ENCODE assay signal across 16 mouse cellular contexts in genomic region chr9:50803055-50803671, GRCm38 (mm10). TPM values are rescaled to one million over a fixed set of nuclear protein-coding genes. Genes with fewer than 3 reads are reported as not detected.
DNase-seq lines count a peak whose midpoint lies in the region; ATAC-seq and TF ChIP-seq lines count a peak whose summit lies in the region.
"Had no signal": no experiment of that assay in that cellular context is flagged by ENCODE, and none has a peak within 500 bp of the region (broad histone marks: within the 10 kb centered on the region; RNA-seq: fewer than 3 reads in every experiment).

No protein-coding gene starts in this region.

- H3K4me1 ChIP-seq in lung, postnatal 0 days (ENCODE audit: insufficient read depth, low read depth, low read length), result no peaks in the 10 kb centered on the region
- H3K4me1 ChIP-seq in erythroblast, embryonic 14.5 days (ENCODE audit: control insufficient read depth), result peaks cover 59% of the 10 kb centered on the region
- H3K4me1 ChIP-seq: embryonic facial prominence, embryonic 15.5 days; hindbrain, embryonic 15.5 days; midbrain, embryonic 12.5 days had no signal

- no peaks in the 10 kb centered on the region for H3K27me3 ChIP-seq in lung, postnatal 0 days (replicated peaks; ENCODE audit: insufficient read depth, low read length)
- no peaks in the 10 kb centered on the region for H3K27me3 ChIP-seq in erythroblast, embryonic 14.5 days (ENCODE audit: control insufficient read depth)
- H3K27me3 ChIP-seq: CH12.LX; embryonic facial prominence, embryonic 15.5 days; hindbrain, embryonic 15.5 days; midbrain, embryonic 12.5 days had no signal

- no peak overlapping the region for H3K4me3 ChIP-seq in lung, postnatal 0 days (ENCODE audit: low read depth, low read length)
- H3K4me3 ChIP-seq in erythroblast, embryonic 14.5 days (replicated peaks), result peak overlapping the region; percentile 40
- H3K4me3 ChIP-seq: embryonic facial prominence, embryonic 15.5 days; heart, adult 2 months; hindbrain, embryonic 15.5 days; midbrain, embryonic 12.5 days had no signal

- peaks cover 5% of the 10 kb centered on the region for H3K36me3 ChIP-seq in lung, postnatal 0 days (ENCODE audit: insufficient read depth, low read length)
- peaks cover 76% of the 10 kb centered on the region for H3K36me3 ChIP-seq in erythroblast, embryonic 14.5 days (ENCODE audit: control insufficient read depth)

- H3K27ac ChIP-seq in lung, postnatal 0 days (ENCODE audit: low read length), result no peak overlapping the region
- H3K27ac ChIP-seq: embryonic facial prominence, embryonic 15.5 days; heart, adult 2 months; hindbrain, embryonic 15.5 days; midbrain, embryonic 12.5 days had no signal

- DNase-seq in lung, postnatal 0 days (ENCODE audit: low spot score), result no peak
- no peak for DNase-seq in lung, postnatal 4 days
- DNase-seq in urinary bladder, postnatal 36 days (ENCODE audit: low spot score in 2 of 2), result no peak
- DNase-seq in layer of hippocampus, postnatal 14 days (ENCODE audit: low spot score in 2 of 2), result no peak
- no peak for DNase-seq in gastrocnemius, adult 8-10 months (ENCODE audit: low spot score in 2 of 2)
- DNase-seq: adrenal gland, postnatal 14 days; cerebellum, adult 9-11 months; heart, adult 2 months; kidney, postnatal 14 days; layer of hippocampus, postnatal 36 days had no signal

- 88% methylated on average over 7 of the region's 7 CpGs for WGBS in lung, postnatal 0 days

- no peaks in the 10 kb centered on the region for H3K9me3 ChIP-seq in lung, postnatal 0 days (ENCODE audit: low read length)
- H3K9me3 ChIP-seq in erythroblast, embryonic 14.5 days (ENCODE audit: control insufficient read depth, low read length), result no peaks in the 10 kb centered on the region
- H3K9me3 ChIP-seq: embryonic facial prominence, embryonic 15.5 days; hindbrain, embryonic 15.5 days; midbrain, embryonic 12.5 days had no signal

- no peak for TF ChIP-seq EP300 in lung, postnatal 0 days (IDR thresholded peaks at IDR 0.05)

- no peak overlapping the region for H3K9ac ChIP-seq in lung, postnatal 0 days (replicated peaks; ENCODE audit: low read depth)
- H3K9ac ChIP-seq: embryonic facial prominence, embryonic 15.5 days; hindbrain, embryonic 15.5 days; midbrain, embryonic 12.5 days had no signal

- peak; percentile 30; the same call in 1 of the 2 replicates for ATAC-seq in lung, postnatal 0 days
- ATAC-seq in megakaryocyte progenitor cell, adult 5-6 weeks (replicated peaks; ENCODE audit: poor library complexity), result peak; percentile 70

- H3K4me2 ChIP-seq in lung, postnatal 0 days (replicated peaks; ENCODE audit: low read depth, low read length), result no peak overlapping the region
- H3K4me2 ChIP-seq: embryonic facial prominence, embryonic 15.5 days; hindbrain, embryonic 15.5 days; midbrain, embryonic 12.5 days had no signal

- TF ChIP-seq CTCF in lung, postnatal 0 days (IDR thresholded peaks at IDR 0.05), result no peak

RNA-seq across cellular contexts. Expression of gene 1110032A03Rik, which starts 27.8 kb away (rescaled TPM):
- 72.3 and 79.8 TPM in 2 replicates for polyA plus RNA-seq in lung, postnatal 0 days (2015; fragmentation: Nextera tagmentation; extraction: Ambion mirVana)
- polyA plus RNA-seq in erythroblast, embryonic 14.5 days (2012), result 0.38 and 0.41 TPM in 2 replicates
- 19.5 and 19.7 TPM in 2 replicates for total RNA-seq in megakaryocyte progenitor cell, adult 5-6 weeks (2015)
- 13.3 and 16.4 TPM in 2 replicates for total RNA-seq in megakaryocyte progenitor cell, adult 5-6 weeks (2017)
- 10 to 100 TPM; 30.3 to 31.9 TPM for total RNA-seq in layer of hippocampus, postnatal 14 days (2021)
- total RNA-seq in gastrocnemius, adult 8-10 months (2022), result 10 to 100 TPM; 12.1 to 15.4 (median 13.8) TPM

RNA-seq across cellular contexts. Expression of gene Alg9, which starts 28.3 kb away (rescaled TPM):
- polyA plus RNA-seq in lung, postnatal 0 days (2015; fragmentation: Nextera tagmentation; extraction: Ambion mirVana), result 17.9 and 19.0 TPM in 2 replicates
- polyA plus RNA-seq in erythroblast, embryonic 14.5 days (2012), result 0.22 and 0.31 TPM in 2 replicates
- 23.2 and 30.8 TPM in 2 replicates for total RNA-seq in megakaryocyte progenitor cell, adult 5-6 weeks (2015)
- 21.4 and 24.7 TPM in 2 replicates for total RNA-seq in megakaryocyte progenitor cell, adult 5-6 weeks (2017)
- total RNA-seq in layer of hippocampus, postnatal 14 days (2021), result 10 to 100 TPM; 29.7 to 31.8 TPM
- total RNA-seq in gastrocnemius, adult 8-10 months (2022), result 10 to 100 TPM in 1 of 4 experiments, 1 to 10 TPM in 3; 8.0 to 11.0 (median 9.3) TPM

RNA-seq across cellular contexts. Expression of gene Fdxacb1, which starts 35.1 kb away (rescaled TPM):
- polyA plus RNA-seq in lung, postnatal 0 days (2015; fragmentation: Nextera tagmentation; extraction: Ambion mirVana), result 10.2 and 12.1 TPM in 2 replicates
- polyA plus RNA-seq in erythroblast, embryonic 14.5 days (2012), result 0.13 and 0.22 TPM in 2 replicates
- 6.9 and 7.8 TPM in 2 replicates for total RNA-seq in megakaryocyte progenitor cell, adult 5-6 weeks (2015)
- 6.0 and 7.0 TPM in 2 replicates for total RNA-seq in megakaryocyte progenitor cell, adult 5-6 weeks (2017)
- total RNA-seq in layer of hippocampus, postnatal 14 days (2021), result 1 to 10 TPM; 5.4 to 6.6 TPM
- total RNA-seq in gastrocnemius, adult 8-10 months (2022), result 1 to 10 TPM; 2.7 to 6.1 (median 3.4) TPM

RNA-seq across cellular contexts. Expression of gene Ppp2r1b, which starts 41.9 kb away (rescaled TPM):
- 26.0 and 28.4 TPM in 2 replicates for polyA plus RNA-seq in lung, postnatal 0 days (2015; fragmentation: Nextera tagmentation; extraction: Ambion mirVana)
- polyA plus RNA-seq in erythroblast, embryonic 14.5 days (2012), result 0.75 and 0.92 TPM in 2 replicates
- total RNA-seq in megakaryocyte progenitor cell, adult 5-6 weeks (2015), result 39.5 and 40.0 TPM in 2 replicates
- 47.9 and 55.2 TPM in 2 replicates for total RNA-seq in megakaryocyte progenitor cell, adult 5-6 weeks (2017)
- 10 to 100 TPM; 14.3 to 16.8 TPM for total RNA-seq in layer of hippocampus, postnatal 14 days (2021)
- total RNA-seq in gastrocnemius, adult 8-10 months (2022), result 1 to 10 TPM; 6.5 to 7.4 (median 7.0) TPM

RNA-seq across cellular contexts. Expression of gene Hspb2, which starts 51.0 kb away (rescaled TPM):
- polyA plus RNA-seq in lung, postnatal 0 days (2015; fragmentation: Nextera tagmentation; extraction: Ambion mirVana), result 30.8 and 32.4 TPM in 2 replicates
- polyA plus RNA-seq in erythroblast, embryonic 14.5 days (2012), result not detected in 2 replicates
- total RNA-seq in megakaryocyte progenitor cell, adult 5-6 weeks (2015), result not detected in 2 replicates
- not detected in 2 replicates for total RNA-seq in megakaryocyte progenitor cell, adult 5-6 weeks (2017)
- 1 to 10 TPM; 1.3 to 1.8 TPM for total RNA-seq in layer of hippocampus, postnatal 14 days (2021)
- total RNA-seq in gastrocnemius, adult 8-10 months (2022), result 100 to 1,000 TPM; 118 to 146 (median 133) TPM
- total RNA-seq: CH12.LX had no signal
